In genomic region chr16:31016669-31017068, GRCm38 (mm10) we compare ENCODE assay signal across 21 mouse cellular contexts.
"Had no signal": no experiment of that assay in that cellular context is flagged by ENCODE, and none has a peak within 500 bp of the region (broad histone marks: within the 10 kb centered on the region; RNA-seq: fewer than 3 reads in every experiment).

No protein-coding gene starts in this region.

- H3K9me3 ChIP-seq: heart, embryonic 10.5 days; heart, embryonic 13.5 days; heart, embryonic 15.5 days; hindbrain, embryonic 13.5 days; hindbrain, embryonic 15.5 days; kidney, embryonic 15.5 days; limb, embryonic 13.5 days; liver, embryonic 13.5 days; liver, embryonic 15.5 days had no signal

- H3K9ac ChIP-seq: heart, embryonic 13.5 days; heart, embryonic 15.5 days; hindbrain, embryonic 13.5 days; hindbrain, embryonic 15.5 days; kidney, embryonic 15.5 days; limb, embryonic 13.5 days; liver, embryonic 13.5 days; liver, embryonic 15.5 days; liver, postnatal 0 days had no signal

- ATAC-seq: hindbrain, postnatal 0 days; intestine, embryonic 16.5 days; liver, postnatal 0 days had no signal

- H3K27me3 ChIP-seq: heart, embryonic 13.5 days; heart, embryonic 15.5 days; hindbrain, embryonic 13.5 days; hindbrain, embryonic 15.5 days; kidney, embryonic 15.5 days; limb, embryonic 13.5 days; liver, embryonic 13.5 days; liver, embryonic 15.5 days had no signal

- H3K27ac ChIP-seq: gastrocnemius, adult 2 months; heart, embryonic 10.5 days; heart, embryonic 13.5 days; heart, embryonic 15.5 days; hindbrain, embryonic 13.5 days; hindbrain, embryonic 15.5 days; hindbrain, postnatal 0 days; kidney, embryonic 15.5 days; kidney, postnatal 0 days; layer of hippocampus, adult 2 months; left cerebral cortex, adult 2 months; limb, embryonic 13.5 days; liver, embryonic 13.5 days; liver, embryonic 15.5 days had no signal

- DNase-seq: gastrocnemius, postnatal 25 days; kidney, adult 11 months; kidney, adult 2 months; kidney, postnatal 14 days; liver, embryonic 13.5 days had no signal

- H3K4me3 ChIP-seq: gastrocnemius, adult 2 months; heart, embryonic 10.5 days; heart, embryonic 13.5 days; heart, embryonic 15.5 days; hindbrain, embryonic 13.5 days; hindbrain, embryonic 15.5 days; kidney, embryonic 15.5 days; layer of hippocampus, adult 2 months; left cerebral cortex, adult 2 months; limb, embryonic 13.5 days; liver, embryonic 13.5 days; liver, embryonic 15.5 days had no signal

- H3K36me3 ChIP-seq: heart, embryonic 10.5 days; heart, embryonic 15.5 days; hindbrain, embryonic 15.5 days; limb, embryonic 13.5 days; liver, embryonic 13.5 days; liver, embryonic 15.5 days had no signal

- H3K4me2 ChIP-seq: heart, embryonic 13.5 days; heart, embryonic 15.5 days; hindbrain, embryonic 13.5 days; hindbrain, embryonic 15.5 days; kidney, embryonic 15.5 days; limb, embryonic 13.5 days; liver, embryonic 11.5 days; liver, embryonic 13.5 days; liver, embryonic 15.5 days had no signal

- H3K4me1 ChIP-seq: hindbrain, embryonic 15.5 days; liver, embryonic 15.5 days had no signal
